Mouse (Mus musculus) testis, postnatal 14 days (tissue): Measurements from ENCODE around the gene Zdhhc14.

ENCODE experiments used
- DNase-seq: peaks from one replicate; pipeline ENCODE4 v3.0.0; 2021; ENCODE audit warnings: low spot score

The Zdhhc14 gene

DNA sequence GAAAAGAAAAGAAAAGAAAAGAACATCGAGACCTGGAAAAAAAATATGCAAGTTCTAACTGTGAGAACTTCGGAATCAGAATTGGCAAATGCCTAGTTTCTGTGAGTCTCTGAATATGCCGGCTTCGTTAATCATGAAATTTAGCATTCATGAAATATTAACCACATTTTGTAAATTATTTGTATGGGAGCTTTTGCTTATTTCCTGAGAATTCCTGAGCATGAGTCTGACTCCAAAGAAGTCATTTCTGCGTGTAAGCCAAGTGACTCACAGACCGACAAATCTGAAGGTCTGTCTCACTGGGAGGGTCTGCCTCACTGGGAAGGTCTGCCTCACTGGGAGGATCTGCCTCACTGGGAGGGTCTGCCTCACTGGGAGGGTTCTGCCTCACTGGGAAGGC lies 248.7 kb downstream of the Zdhhc14 start:
- no peak for DNase-seq

DNA sequence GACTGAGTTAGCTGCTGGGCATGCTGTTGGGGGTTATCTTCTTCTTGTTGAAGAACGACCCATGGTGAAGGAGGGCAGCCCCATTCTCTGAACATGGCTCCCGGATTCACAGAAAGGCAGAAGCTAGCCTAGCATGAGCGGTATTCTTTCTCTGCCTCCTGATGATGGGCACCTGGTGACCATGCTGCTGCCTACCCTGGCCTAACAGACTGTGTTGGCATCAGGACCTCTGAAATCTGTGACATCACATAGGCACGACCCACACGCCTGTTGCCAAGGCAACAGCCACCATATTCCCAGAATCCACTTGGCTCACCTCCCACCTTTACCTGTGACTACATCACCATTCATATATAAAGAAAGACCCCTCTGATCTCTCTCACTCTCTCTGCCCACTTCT lies 251.7 kb downstream of the Zdhhc14 start:
- no peak for DNase-seq

- no peak for DNase-seq
Measured at GRCm38 (mm10) chr17:5746378-5746777, 254.0 kb downstream of the Zdhhc14 start.

DNA sequence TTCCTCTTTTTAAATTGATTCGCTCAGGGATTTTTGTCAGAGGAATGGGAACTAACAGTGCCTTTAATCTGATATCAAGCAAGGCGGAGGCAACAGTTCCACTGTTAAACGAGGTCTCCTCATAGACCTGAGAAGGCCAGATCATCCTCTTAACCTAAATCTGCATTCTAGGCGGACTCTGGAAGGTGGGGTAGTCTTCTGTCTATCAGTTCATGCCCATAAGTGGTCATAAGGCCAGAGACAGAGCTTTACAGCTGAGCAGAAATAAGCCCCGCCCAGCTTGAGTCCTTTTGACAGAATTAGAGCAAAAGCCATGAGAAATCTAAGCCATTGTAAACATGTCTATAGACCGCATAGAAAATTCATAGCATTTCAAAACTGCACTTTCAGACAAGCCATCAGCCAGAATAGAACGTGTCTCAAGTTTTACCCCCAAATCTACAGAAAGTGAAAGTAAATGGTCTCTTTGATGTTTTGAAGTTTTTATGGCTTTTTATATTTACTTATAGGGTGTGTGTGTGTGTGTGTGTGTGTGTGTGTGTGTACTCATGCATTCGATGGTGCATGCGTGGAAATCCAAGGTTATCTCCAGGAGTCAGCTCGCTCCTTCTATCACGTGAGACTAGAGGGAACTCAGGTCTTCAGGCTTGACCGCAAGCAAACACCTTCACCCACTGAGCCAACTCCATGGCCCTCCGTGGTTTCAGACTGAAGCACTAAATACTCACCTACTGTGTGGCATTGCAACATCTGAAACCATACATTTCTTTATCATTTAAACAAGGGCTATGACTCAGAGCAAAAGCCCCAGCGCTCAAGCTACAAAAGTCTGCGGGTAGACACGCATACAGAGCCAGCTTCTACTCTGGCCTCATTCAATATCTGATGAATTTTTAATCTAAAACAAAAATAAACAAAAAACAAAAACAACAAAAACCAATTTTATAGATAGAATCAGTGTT lies 255.5 kb downstream of the Zdhhc14 start:
- no peak for DNase-seq

DNA sequence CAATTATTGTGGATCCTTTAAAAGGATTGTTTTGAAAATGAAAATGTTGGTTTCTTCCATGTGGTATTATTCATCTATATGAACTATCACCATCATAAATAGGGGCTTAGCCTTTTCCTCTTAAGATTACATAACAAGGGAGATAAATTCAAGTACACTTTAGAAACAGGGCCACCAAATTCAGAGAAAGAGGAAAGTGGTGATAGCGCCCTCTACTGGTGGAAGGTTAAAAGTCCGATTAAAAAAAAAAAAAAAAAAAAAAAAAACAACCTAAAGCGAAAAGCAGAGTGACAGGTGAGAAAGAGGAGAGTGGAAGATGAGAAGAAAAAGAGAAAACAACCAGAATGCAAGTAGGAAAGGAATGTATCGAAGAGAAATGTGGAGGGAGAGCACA lies 256.1 kb downstream of the Zdhhc14 start:
- DNase-seq, result no peak

DNA sequence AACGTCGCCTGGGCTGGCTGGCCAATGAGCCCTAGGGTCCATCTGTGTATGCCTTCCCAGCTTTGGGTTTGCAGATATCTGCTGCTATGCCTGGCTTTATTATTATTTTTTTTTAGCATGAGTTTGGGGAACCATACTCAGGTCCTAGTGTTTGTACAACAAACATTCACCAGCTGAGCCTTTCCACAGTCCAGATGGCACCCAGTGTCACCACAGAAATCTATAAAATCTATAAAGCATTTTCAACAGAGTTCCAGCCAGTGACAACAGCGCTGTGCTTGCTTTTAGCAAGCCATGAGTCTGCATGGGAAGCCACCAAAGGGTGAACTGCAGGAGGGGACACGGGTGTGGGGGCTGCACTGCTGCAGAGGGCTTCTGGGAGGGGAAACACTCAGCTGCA lies 257.9 kb downstream of the Zdhhc14 start:
- DNase-seq, result no peak

GRCm38 (mm10) chr17:5751066-5751465 lies 258.7 kb downstream of the Zdhhc14 start:
- no peak for DNase-seq

- DNase-seq, result no peak
Measured at GRCm38 (mm10) chr17:5752322-5752715, 260.0 kb downstream of the Zdhhc14 start.

DNA sequence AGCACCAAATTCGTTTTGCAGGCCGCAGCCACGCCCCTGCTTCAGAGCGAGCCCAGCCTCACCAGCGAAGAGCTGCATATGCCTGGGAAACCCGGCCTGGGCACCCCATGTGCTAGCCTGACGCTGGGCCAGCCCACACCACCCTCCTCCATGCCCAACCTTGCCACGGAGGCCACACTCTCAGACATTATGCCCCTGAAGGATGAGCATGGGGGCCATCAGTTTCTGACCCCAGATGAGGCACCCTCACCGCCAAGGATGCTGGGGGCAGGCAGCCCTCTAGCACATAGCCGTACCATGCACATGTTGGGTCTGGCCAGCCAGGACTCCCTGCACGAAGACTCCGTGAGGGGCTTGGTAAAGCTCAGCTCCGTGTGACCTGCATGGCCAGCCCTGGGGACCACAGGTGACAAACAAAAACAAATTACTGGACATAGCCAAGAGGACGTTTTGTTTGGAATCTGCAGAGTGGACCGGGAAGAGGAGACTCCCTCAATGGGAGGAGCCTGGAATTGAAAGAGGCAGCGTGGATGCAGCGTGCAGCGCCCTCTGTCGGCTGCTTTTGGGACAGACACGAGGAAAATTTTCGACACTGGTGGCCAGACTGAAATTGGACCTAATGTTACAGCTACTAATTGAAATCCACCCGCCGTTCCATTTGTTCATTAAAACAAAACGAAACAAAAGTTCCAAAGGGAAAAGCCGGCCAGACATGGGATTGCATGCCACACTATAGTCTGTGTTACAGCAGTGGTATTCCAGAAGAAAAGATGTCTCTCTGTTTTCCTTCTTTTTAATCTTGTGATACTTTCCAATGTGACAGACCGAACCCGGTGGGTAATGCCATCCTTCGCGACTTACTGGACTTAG lies 260.6 kb downstream of the Zdhhc14 start:
- peak; percentile 33 for DNase-seq

DNA sequence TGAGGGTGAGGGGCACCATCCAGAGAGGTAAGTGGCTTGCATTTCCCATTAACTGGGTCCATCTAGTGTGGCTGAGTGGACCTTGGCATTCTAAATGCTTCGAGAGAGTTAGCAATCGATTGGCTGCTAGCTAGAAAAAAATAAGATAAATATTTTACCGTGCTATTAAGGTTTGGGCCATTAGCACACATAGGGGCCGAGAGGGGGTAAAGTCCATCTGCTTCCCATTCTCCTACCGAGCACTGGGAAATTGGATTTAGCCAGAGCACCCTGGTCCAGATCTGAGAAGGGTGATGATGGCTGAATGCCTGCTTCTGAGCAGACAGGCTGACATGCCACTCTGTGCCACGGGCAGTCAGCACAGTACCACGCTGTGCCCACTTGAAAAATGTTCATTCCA lies 263.1 kb downstream of the Zdhhc14 start:
- no peak for DNase-seq

DNA sequence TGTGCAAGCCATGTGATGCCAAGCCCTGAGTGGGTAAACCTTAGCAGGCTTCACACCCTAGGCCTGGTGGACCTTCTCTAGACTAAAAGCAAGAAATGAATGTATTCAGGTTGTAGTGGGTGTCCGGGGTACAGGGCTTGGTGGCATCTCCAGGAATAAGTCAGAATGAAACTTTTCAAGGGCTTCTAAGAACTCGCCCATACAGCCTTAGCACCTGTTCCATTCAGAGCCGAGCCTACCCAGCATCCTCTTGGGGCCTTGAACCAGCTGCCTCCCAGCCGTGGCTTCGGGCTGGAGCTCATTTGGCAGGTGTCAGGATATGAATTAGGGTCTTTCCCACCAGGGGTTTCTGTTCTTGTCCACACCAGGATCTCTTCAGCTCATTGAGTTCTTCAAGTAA lies 263.7 kb downstream of the Zdhhc14 start:
- DNase-seq, result no peak

GRCm38 (mm10) chr17:5756855-5757254 lies 264.5 kb downstream of the Zdhhc14 start:
- DNase-seq, result no peak

- DNase-seq, result no peak
Measured at GRCm38 (mm10) chr17:5763768-5764167, 271.4 kb downstream of the Zdhhc14 start.

- DNase-seq, result no peak
Measured at GRCm38 (mm10) chr17:5764270-5764669, 271.9 kb downstream of the Zdhhc14 start.

DNA sequence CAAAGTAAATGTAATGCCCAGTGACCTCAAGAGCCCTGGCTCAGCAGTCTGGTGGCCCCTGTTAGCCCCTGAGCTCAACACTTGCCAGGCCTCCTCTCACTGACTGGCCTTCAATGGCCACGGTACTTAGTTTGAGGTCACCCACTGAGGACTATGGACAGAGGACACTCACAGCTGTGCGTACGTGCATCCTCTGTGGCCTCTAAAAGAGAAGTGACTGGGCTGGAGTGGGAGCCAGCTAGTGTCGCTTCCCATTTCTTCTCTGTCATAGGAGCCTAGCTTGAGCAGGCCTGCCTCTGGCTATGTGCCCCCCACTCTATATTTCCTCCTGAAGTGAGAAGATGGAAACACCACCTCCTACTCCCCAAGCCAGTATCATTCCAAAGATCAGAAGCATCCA lies 273.4 kb downstream of the Zdhhc14 start:
- no peak for DNase-seq

DNA sequence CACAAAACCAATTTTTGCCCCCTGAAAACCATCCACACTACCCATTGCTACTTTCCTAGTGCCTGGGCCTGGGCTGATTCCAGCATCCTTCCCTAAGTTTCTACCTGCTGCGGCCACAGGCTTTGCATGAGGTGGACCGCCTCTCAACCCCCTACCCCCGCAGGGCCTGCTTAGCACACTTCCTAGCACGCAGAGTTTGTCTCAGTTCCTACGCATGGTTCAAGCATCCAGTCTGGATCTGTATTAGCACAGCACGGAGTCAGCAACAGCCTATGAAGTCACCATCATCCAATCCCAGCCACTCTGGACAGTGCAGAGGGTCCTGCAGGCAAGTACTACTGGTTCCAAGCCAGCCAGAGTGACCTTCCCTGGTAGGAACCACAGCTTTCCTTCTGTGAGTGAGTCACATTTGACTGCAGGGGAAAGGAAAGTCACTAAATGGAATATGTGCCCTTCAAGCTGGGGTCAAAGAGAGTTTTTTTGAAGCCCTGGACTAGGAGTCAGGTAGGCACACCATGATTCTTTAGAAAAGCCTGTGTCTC lies 275.9 kb downstream of the Zdhhc14 start:
- DNase-seq, result no peak

DNA sequence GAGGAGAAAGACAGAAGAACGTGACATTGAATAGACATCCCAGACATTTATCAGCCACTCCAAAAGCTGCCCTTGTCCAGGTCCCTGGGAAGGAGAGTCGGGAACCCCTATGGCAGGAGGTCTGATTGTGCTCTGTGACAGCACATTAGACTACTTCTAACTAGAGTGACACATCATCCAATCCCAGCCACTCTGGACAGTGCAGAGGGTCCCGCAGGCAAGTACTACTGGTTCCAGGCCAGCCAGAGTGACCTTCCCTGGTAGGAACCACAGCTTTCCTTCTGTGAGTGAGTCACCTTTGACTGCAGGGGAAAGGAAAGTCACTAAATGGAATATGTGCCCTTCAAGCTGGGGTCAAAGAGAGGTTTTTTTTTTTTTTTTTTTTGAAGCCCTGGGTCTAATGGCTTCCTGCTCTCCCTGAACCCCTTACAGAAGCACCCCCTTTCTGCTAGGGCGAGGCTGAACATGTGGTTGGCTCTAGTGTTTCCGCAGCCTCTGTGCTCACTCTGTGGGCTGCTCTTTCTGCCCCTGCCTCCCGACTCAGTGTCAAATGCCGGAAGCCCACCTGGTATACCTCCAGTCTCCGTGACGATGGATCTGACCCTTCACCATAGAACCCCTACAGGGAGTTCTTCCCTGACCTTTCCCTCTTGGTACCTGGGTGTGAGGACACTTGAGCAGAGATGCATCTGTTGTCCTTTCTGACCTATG lies 276.6 kb downstream of the Zdhhc14 start:
- no peak for DNase-seq

- peak; percentile 28 for DNase-seq
Measured at GRCm38 (mm10) chr17:5769776-5770175, 277.4 kb downstream of the Zdhhc14 start.

DNA sequence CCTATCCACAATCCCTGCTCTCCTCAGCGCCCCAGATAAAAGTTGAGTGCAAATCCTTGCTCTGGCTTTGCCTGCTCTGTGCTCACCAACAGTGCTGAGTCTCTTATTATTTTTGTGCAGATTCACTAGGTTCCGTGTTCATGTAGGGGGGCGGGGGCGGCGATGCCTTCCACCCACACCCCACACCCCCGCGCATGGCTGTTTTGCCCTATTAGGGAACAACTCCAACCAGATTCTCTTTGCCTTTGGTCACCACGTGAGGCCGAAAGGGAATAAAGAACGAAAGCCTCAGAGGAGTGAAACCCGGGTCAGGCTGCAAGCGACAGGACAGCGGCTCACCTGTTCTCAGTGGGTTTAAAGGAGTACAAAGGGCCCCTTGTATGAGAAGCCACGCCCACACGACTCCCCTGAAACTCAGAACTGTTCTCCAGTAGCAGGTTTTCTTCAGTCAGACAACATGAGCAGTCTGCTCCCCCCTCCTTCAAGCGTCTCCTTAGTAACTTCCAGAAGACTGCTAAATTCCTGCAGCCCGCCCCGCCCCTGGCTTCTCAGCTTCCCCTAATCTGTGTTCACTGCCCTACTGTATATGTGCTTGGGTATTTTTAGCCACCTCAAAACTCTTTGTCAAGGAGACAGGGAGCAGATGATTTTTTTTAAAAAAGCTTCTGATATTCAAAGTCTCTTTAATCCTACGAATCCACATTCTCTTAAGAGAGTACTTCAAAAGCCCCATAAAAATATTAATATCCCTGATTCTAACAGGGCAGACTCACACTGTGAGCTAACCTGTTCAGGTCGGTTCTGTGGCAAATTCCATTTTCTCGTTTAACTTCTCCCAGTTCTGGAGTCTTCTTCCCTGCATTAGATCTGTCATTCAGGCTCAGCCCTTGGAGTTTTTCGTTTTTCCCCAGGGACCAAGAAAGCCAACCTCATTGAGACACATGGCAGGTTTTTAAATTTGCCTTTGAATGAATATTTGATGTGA lies 278.2 kb downstream of the Zdhhc14 start:
- peak; percentile 51 for DNase-seq

- no peak for DNase-seq
Measured at GRCm38 (mm10) chr17:5780213-5780975, 288.0 kb downstream of the Zdhhc14 start.
